10 mouse cellular contexts compared by ENCODE assay signal in genomic region chr17:90999667-91000154, GRCm38 (mm10).
DNase-seq lines count a peak whose midpoint lies in the region; ATAC-seq lines count a peak whose summit lies in the region.
"Had no signal": no experiment of that assay in that cellular context is flagged by ENCODE, and none has a peak within 500 bp of the region (broad histone marks: within the 10 kb centered on the region; RNA-seq: fewer than 3 reads in every experiment).

No protein-coding gene starts in this region.

- H3K27ac ChIP-seq in hindbrain, embryonic 13.5 days, result no peak overlapping the region
- no peak overlapping the region for H3K27ac ChIP-seq in hindbrain, embryonic 10.5 days
- H3K27ac ChIP-seq in embryonic facial prominence, embryonic 10.5 days (replicated peaks), result no peak overlapping the region

- no peaks in the 10 kb centered on the region for H3K27me3 ChIP-seq in hindbrain, embryonic 13.5 days
- no peaks in the 10 kb centered on the region for H3K27me3 ChIP-seq in hindbrain, embryonic 10.5 days (ENCODE audit: insufficient read depth, poor library complexity, severe bottlenecking)
- H3K27me3 ChIP-seq in embryonic facial prominence, embryonic 10.5 days (replicated peaks; ENCODE audit: low read depth, poor library complexity, severe bottlenecking), result no peaks in the 10 kb centered on the region

- no peak overlapping the region for H3K9ac ChIP-seq in hindbrain, embryonic 13.5 days
- H3K9ac ChIP-seq: liver, postnatal 0 days had no signal

- H3K36me3 ChIP-seq in hindbrain, embryonic 13.5 days, result no peaks in the 10 kb centered on the region
- no peaks in the 10 kb centered on the region for H3K36me3 ChIP-seq in hindbrain, embryonic 10.5 days
- no peaks in the 10 kb centered on the region for H3K36me3 ChIP-seq in embryonic facial prominence, embryonic 10.5 days (replicated peaks)

- no peak for DNase-seq in hindbrain, embryonic 10.5 days (ENCODE audit: low spot score)
- DNase-seq in cerebellum, adult 18-20 months, result peak; percentile 70 to 80
- DNase-seq in frontal cortex, adult 2 months (ENCODE audit: extremely low spot score in 1 of 2, low spot score in 1 of 2), result peak; percentile 22 to 46
- DNase-seq in left cerebral cortex, adult 9 months (ENCODE audit: low spot score in 2 of 2), result peak; percentile 22 to 57
- DNase-seq in yolk sac, embryonic 10.5 days (ENCODE audit: low spot score), result no peak
- DNase-seq in embryonic facial prominence, embryonic 10.5 days (ENCODE audit: low spot score), result no peak
- DNase-seq: kidney, adult 9 months; liver, postnatal 0 days had no signal

- peak; percentile 33; the same call in 1 of the 2 replicates for ATAC-seq in hindbrain, embryonic 13.5 days (ENCODE audit: low FRiP score)
- ATAC-seq in megakaryocyte-erythroid progenitor cell, adult 5-6 weeks (replicated peaks; ENCODE audit: low FRiP score, low TSS enrichment, poor library complexity, severe bottlenecking), result no peak
- ATAC-seq: liver, postnatal 0 days had no signal

- H3K4me1 ChIP-seq in hindbrain, embryonic 13.5 days (replicated peaks), result peaks cover 3% of the 10 kb centered on the region; the same call in 1 of the 2 replicates
- peaks cover 16% of the 10 kb centered on the region for H3K4me1 ChIP-seq in hindbrain, embryonic 10.5 days (replicated peaks)
- 0 out of 2 replicates have a peak, but pooled peaks cover 4% of the 10 kb centered on the region for H3K4me1 ChIP-seq in embryonic facial prominence, embryonic 10.5 days

- WGBS in hindbrain, embryonic 13.5 days, result 53% methylated on average over 4 of the region's 4 CpGs
- WGBS in hindbrain, embryonic 10.5 days, result 64% methylated on average over 4 of the region's 4 CpGs
- WGBS in embryonic facial prominence, embryonic 10.5 days, result 74% methylated on average over 4 of the region's 4 CpGs

- H3K4me2 ChIP-seq in hindbrain, embryonic 13.5 days, result no peak overlapping the region

- no peak overlapping the region for H3K4me3 ChIP-seq in hindbrain, embryonic 13.5 days
- H3K4me3 ChIP-seq in hindbrain, embryonic 10.5 days, result no peak overlapping the region
- no peak overlapping the region for H3K4me3 ChIP-seq in embryonic facial prominence, embryonic 10.5 days

- H3K9me3 ChIP-seq in hindbrain, embryonic 13.5 days, result no peaks in the 10 kb centered on the region
- no peaks in the 10 kb centered on the region for H3K9me3 ChIP-seq in hindbrain, embryonic 10.5 days
- no peaks in the 10 kb centered on the region for H3K9me3 ChIP-seq in embryonic facial prominence, embryonic 10.5 days

Comparison
In these comparisons a context has a peak if more than half of its experiments do, and no peak if none do; other contexts are left out.
1. DNase-seq: peak in cerebellum, adult 18-20 months (2 of 2), frontal cortex, adult 2 months (2 of 2) and left cerebral cortex, adult 9 months (2 of 2); none in hindbrain, embryonic 10.5 days (single experiment), yolk sac, embryonic 10.5 days (single experiment) and embryonic facial prominence, embryonic 10.5 days (single experiment).